Mouse (Mus musculus) megakaryocyte, embryonic 14.5 days (primary cell): ENCODE results near the gene Spata46. TPM values are rescaled to one million over a fixed set of nuclear protein-coding genes. Genes with fewer than 3 reads are reported as not detected.

Source experiments
- H3K27me3 ChIP-seq: replicated peaks from 2 replicates; pipeline ENCODE3; 2012; ENCODE audit warnings: inconsistent platforms
- H3K36me3 ChIP-seq: replicated peaks from 2 replicates; pipeline ENCODE3; 2012; ENCODE audit warnings: low read length, inconsistent platforms, mixed read lengths
- H3K4me1 ChIP-seq: 2 replicates; pipeline ENCODE4 v1.6.1; 2012; ENCODE audit warnings: inconsistent platforms
- H3K4me3 ChIP-seq: replicated peaks from 2 replicates; pipeline ENCODE3; 2012; ENCODE audit warnings: moderate library complexity, mild to moderate bottlenecking, inconsistent platforms
- H3K9me3 ChIP-seq: 2 replicates; pipeline ENCODE4 v1.6.1; 2012; ENCODE audit warnings: inconsistent platforms
- FLI1 ChIP-seq: IDR thresholded peaks from 2 replicates; pipeline ENCODE4 v1.6.1; 2012; ENCODE audit warnings: low read length, inconsistent platforms, mixed read lengths
- GATA1 ChIP-seq: IDR thresholded peaks from 3 replicates; pipeline ENCODE4 v1.6.1; 2012; ENCODE audit warnings: mixed read lengths, low read length, inconsistent platforms, borderline replicate concordance
- polyA plus RNA-seq: library from polyadenylated mRNA; stranded (reverse); fragments of >175 nt; gene quantifications from 2 replicates; pipeline ENCODE4 v1.2.3, GENCODE M21; 2012; ENCODE audit warnings: low replicate concordance; ENCODE audit not compliant: insufficient read depth

The Spata46 gene
- polyA plus RNA-seq, 1 experiment: not detected

DNA sequence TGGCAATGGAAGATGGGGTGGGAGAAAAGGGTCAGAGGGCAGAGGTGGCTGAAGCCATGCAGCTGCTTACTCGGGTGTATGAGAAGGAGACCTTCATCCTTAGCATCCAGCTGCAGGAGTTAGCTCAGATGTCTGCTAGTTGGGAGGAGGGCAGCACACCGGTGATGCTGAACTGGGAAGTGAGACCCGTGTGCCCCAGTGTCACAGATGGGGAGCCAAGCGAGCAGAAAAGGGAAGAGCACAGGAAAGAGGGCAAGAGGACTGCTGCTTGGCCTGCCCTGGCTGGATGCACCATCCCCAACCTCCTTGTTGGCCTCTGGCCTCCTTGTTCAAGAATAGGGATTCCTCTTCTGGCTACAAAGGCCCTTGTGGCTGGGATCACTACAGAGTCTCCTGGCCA lies 9.1 kb upstream of the Spata46 start:
- H3K27me3 ChIP-seq: peaks cover 2% of the 10 kb centered on the region
- no peak overlapping the region for H3K4me3 ChIP-seq
- peaks cover 23% of the 10 kb centered on the region for H3K4me1 ChIP-seq
- peaks cover 56% of the 10 kb centered on the region for H3K36me3 ChIP-seq
- no peak for TF ChIP-seq FLI1
- no peak for TF ChIP-seq GATA1
- H3K9me3 ChIP-seq: no peaks in the 10 kb centered on the region

DNA sequence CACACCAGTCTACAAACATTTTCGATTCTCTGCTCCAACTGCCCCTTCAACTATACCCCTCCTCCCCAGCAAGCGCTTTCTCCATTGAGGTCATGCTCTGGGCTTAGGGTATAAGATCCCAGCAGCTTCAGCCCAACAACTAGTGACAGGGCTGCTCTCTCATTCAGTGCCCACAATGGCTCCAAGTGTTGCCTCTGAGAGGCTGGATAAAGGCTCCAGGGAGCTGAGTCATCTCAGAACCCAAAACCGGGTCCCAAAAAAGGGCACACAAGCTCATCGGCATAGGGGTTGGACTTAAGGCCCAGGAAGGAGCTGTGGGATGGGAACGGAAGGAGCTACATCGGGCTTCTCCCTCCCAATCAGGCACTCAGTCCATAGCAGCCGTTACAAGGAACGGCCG lies 6.9 kb upstream of the Spata46 start:
- H3K9me3 ChIP-seq: peaks cover 3% of the 10 kb centered on the region; the same call in 1 of the 2 replicates
- TF ChIP-seq FLI1 (no peak), GATA1 (no peak)

DNA sequence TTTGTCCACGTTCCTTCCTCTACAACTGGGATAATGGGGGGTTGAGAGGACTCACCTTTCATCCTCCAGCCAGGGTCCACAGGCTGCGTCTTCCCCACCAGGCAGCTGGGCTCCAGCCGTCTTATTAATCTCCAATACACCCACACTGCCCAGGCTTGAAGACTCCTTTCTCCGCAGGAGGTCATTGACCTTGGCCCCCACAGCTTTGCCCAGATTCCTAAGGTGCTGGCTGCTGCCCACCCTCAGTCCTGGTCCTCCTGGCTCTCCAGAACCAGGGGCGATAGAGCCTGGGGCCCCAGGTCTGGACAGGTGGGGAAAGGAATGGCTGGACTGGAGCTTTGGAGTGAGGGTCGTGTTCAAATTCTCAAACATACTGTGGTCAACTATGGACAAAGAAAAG lies 6.1 kb upstream of the Spata46 start:
- H3K36me3 ChIP-seq: peaks cover 77% of the 10 kb centered on the region
- H3K4me1 ChIP-seq: peaks cover 19% of the 10 kb centered on the region
- TF ChIP-seq GATA1 (no peak), FLI1 (no peak)
- H3K4me3 ChIP-seq: no peak overlapping the region
- peaks cover 3% of the 10 kb centered on the region; the same call in 1 of the 2 replicates for H3K9me3 ChIP-seq
- H3K27me3 ChIP-seq: peaks cover 2% of the 10 kb centered on the region

More for the DNA sequence above, 6.9 kb upstream of the Spata46 start:
- no peak overlapping the region for H3K4me3 ChIP-seq
- peaks cover 76% of the 10 kb centered on the region for H3K36me3 ChIP-seq
- peaks cover 2% of the 10 kb centered on the region for H3K27me3 ChIP-seq
- peaks cover 19% of the 10 kb centered on the region for H3K4me1 ChIP-seq

DNA sequence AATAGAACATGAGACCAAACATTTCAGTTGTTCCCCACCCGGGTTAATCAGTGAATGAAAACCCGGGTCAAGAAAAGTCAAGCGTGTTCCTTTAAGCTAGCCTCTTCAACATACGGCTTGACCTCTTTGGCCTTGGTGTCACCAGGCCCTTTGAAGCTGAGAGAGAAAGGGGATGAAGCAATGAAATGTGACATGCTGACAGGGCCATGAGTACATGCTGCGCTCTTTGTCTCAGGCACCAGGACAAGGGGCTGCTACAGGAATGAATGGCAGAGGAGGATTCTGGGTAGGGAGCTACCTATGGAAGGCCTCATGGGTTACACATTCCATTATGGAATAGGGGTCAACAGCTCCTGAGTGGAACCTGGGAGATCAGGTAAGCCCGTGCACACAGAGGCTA lies 5.5 kb upstream of the Spata46 start:
- no peak overlapping the region for H3K4me3 ChIP-seq
- no peak for TF ChIP-seq GATA1
- TF ChIP-seq FLI1: no peak
- H3K27me3 ChIP-seq: peaks cover 2% of the 10 kb centered on the region
- H3K36me3 ChIP-seq: peaks cover 77% of the 10 kb centered on the region
- H3K4me1 ChIP-seq: peaks cover 19% of the 10 kb centered on the region
- peaks cover 3% of the 10 kb centered on the region; the same call in 1 of the 2 replicates for H3K9me3 ChIP-seq

DNA sequence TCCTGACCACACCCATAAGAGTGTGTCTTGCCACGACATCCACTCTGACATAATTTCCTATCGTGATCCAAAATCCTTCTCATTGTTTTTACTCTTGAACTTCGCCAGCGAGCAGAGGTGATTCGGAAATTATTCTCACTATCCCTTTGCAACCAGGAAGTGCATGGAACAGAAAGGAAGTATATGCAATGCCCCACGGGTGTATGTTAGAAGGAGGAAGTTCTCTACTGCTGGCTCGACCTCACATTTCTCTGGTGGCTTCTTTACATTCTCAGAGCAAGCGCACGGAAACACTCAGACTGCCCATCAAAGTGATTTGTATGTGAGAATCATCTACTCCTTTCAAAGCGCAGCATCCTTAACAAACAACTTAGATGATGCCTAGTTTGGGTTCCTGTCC lies 3.6 kb upstream of the Spata46 start:
- peaks cover 3% of the 10 kb centered on the region; the same call in 1 of the 2 replicates for H3K9me3 ChIP-seq
- peaks cover 4% of the 10 kb centered on the region for H3K27me3 ChIP-seq
- no peak for TF ChIP-seq GATA1
- no peak for TF ChIP-seq FLI1
- H3K4me3 ChIP-seq: no peak overlapping the region
- peaks cover 65% of the 10 kb centered on the region for H3K36me3 ChIP-seq
- H3K4me1 ChIP-seq: peaks cover 15% of the 10 kb centered on the region

DNA sequence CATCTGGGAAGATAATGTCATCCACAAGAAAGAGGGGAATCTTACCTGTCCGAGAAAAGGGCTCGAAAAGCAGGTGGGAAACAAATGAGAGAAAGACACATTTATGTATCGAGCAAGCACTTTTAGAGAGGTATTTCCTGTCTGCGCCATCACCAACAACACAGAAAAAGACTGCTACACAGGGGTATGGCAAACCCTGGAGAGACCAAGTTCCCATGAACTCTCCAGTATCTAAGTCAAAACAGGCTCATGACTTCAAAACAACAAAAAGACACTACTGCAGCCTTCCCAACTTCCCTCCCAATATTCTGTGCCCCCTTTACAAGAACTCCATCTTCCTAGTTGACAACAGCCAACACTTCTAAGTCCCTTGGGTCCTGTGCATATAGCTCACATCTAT lies 2.4 kb upstream of the Spata46 start, which contains the start of gene Gm7694:
Gene Gm7694, minus strand, starts transcription at position 101 of the 400 bp plus-strand sequence.
- Histone ChIP-seq H3K9me3 (peaks cover 3% of the 10 kb centered on the region; the same call in 1 of the 2 replicates), H3K4me1 (peaks cover 13% of the 10 kb centered on the region), H3K27me3 (peaks cover 2% of the 10 kb centered on the region), H3K4me3 (no peak within 1 kb of the TSS), H3K36me3 (peaks cover 55% of the 10 kb centered on the region)
- no peak for TF ChIP-seq FLI1
- no peak for TF ChIP-seq GATA1

DNA sequence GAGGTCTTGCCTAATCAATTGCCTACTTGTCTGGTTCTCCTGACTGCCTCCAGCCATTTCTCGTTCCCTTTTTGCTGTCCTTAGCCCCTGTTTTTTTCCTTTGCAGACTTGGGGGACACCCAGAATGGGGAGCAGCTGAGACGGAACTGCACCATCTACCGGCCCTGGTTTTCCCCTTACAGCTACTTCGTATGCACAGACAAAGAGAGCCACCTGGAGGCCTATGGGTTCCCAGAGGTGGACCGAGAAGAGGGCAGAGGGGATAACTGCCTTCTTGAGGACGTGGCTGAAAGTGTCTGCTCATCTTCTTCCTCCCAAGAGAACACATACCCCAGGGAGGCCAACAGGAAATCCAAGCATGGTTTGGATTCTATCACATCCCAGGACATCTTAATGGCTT lies 2.8 kb downstream of the Spata46 start:
- no peak for TF ChIP-seq GATA1
- no peak for TF ChIP-seq FLI1
- H3K36me3 ChIP-seq: peaks cover 27% of the 10 kb centered on the region
- H3K9me3 ChIP-seq: no peaks in the 10 kb centered on the region
- peaks cover 2% of the 10 kb centered on the region for H3K27me3 ChIP-seq
- peaks cover 9% of the 10 kb centered on the region; the same call in 1 of the 2 replicates for H3K4me1 ChIP-seq
- H3K4me3 ChIP-seq: no peak overlapping the region

DNA sequence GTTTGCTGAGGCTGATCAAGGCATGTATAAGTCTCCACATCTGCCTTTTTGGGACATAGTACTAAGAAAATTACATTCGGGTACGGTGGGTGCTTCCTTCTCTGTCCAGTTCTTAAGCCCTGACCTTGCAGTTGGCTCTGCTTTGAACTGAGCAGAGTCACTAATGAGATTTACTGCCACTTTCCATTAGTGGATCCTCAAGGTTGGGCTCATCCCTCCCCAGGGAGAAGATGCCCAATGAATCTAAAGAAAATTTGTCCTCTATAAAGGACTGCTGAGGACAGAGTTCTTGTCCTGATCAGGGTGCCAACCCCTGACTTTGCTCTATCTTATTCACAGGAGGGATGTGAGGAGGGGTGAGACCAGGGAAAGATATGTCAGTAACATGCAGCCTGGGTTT lies 13.4 kb downstream of the Spata46 start:
- Histone ChIP-seq H3K4me1 (no peaks in the 10 kb centered on the region), H3K36me3 (peaks cover 85% of the 10 kb centered on the region), H3K27me3 (no peaks in the 10 kb centered on the region), H3K4me3 (no peak overlapping the region), H3K9me3 (no peaks in the 10 kb centered on the region)
- TF ChIP-seq FLI1 (no peak), GATA1 (no peak)

DNA sequence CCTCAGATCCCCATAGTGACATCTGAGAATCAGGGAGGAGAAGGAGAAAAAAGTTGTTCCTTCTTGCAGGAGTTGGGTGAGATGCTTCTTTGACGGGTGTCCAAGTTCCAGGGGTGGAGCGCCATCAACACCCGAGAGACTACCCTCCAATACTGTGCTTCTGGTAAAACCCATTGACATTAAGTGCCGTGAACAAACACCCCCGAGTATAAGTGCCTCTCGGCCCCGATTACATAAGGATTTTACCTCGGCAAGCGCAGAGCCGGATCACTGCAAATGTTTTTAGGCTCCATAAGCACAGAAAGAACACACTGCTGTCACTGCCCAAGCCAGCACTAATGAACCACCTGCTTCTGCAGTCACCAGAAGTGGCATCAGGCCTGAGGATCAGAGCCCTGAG lies 14.4 kb downstream of the Spata46 start:
- H3K27me3 ChIP-seq: no peaks in the 10 kb centered on the region
- H3K4me1 ChIP-seq: no peaks in the 10 kb centered on the region
- peaks cover 85% of the 10 kb centered on the region for H3K36me3 ChIP-seq
- no peaks in the 10 kb centered on the region for H3K9me3 ChIP-seq
- TF ChIP-seq GATA1 (no peak), FLI1 (no peak)
- no peak overlapping the region for H3K4me3 ChIP-seq

DNA sequence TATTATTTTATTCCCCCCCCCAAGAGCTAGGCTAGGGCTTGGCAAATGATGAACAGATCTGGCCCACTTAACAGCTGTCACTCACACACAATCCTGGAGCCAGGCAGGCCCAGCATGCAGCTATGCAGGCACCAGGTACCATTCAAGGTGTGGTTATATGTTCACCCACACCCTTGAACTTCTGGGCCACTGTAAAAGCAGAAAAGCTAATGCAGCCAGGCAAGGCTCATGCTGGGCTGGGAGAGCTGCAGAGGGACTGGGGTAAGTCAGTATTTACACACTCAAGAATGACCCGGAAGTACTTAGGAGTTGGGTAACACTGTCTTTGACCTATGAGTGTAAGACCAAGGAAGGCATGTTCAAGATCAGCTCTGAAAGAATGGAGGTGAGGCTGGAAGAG lies 15.7 kb downstream of the Spata46 start:
- no peaks in the 10 kb centered on the region for H3K27me3 ChIP-seq
- H3K4me1 ChIP-seq: no peaks in the 10 kb centered on the region
- peaks cover 83% of the 10 kb centered on the region for H3K36me3 ChIP-seq
- H3K9me3 ChIP-seq: no peaks in the 10 kb centered on the region
- TF ChIP-seq GATA1 (no peak), FLI1 (no peak)
- H3K4me3 ChIP-seq: no peak overlapping the region

DNA sequence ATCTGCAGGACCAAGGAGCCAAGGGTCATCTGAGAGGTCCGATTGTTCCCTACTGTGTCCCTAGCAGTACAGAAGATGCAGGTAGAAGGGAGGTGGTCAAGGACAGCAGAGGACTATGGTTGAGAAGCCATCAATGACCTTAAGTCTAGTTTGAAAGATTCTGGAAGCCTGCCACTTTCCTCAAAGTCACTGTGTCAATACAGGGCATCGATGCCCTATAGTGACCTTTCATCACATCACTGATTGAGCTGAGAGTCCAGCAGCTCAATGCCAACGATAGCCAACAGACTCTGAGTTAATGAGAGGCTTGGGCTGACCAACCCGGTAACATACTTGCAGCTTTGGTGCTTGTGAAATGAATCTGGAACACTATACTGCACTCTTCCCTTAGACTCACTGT lies 16.7 kb downstream of the Spata46 start:
- Histone ChIP-seq H3K27me3 (no peaks in the 10 kb centered on the region), H3K4me1 (no peaks in the 10 kb centered on the region), H3K36me3 (peaks cover 85% of the 10 kb centered on the region), H3K4me3 (no peak overlapping the region), H3K9me3 (no peaks in the 10 kb centered on the region)
- TF ChIP-seq GATA1 (no peak), FLI1 (no peak)
